Mouse (Mus musculus) liver, embryonic 15.5 days (tissue): ENCODE data around the gene Aste1. TPM values are rescaled to one million over a fixed set of nuclear protein-coding genes. Genes with fewer than 3 reads are reported as not detected.

Experiments used
- ATAC-seq: fragments of 200-750 bp; cut with Nextera tagmentation; 2 replicates; pipeline ENCODE4 v1.8.0; 2017; ENCODE audit warnings: moderate number of reproducible peaks, mild to moderate bottlenecking, moderate library complexity; ENCODE audit not compliant: insufficient read depth
- H3K27ac ChIP-seq: fragments of 300-500 bp; sonication (generic); replicated peaks from 2 replicates; pipeline ENCODE4 v1.5.1; 2015; ENCODE audit warnings: mild to moderate bottlenecking, inconsistent platforms
- H3K27me3 ChIP-seq: fragments of 300-500 bp; sonication (generic); 2 replicates; pipeline ENCODE4 v1.6.1; 2015; ENCODE audit warnings: mild to moderate bottlenecking, inconsistent platforms
- H3K36me3 ChIP-seq: fragments of 300-500 bp; sonication (generic); replicated peaks from 2 replicates; pipeline ENCODE4 v1.6.1; 2015; ENCODE audit warnings: moderate library complexity, mild to moderate bottlenecking, inconsistent platforms
- H3K4me1 ChIP-seq: fragments of 300-500 bp; sonication (generic); replicated peaks from 2 replicates; pipeline ENCODE4 v1.6.1; 2015; ENCODE audit warnings: inconsistent platforms
- H3K4me2 ChIP-seq: fragments of 300-500 bp; sonication (generic); 2 replicates; pipeline ENCODE4 v1.6.1; 2015; ENCODE audit warnings: moderate library complexity, mild to moderate bottlenecking, inconsistent platforms
- H3K4me3 ChIP-seq: fragments of 300-500 bp; sonication (generic); replicated peaks from 2 replicates; pipeline ENCODE4 v1.5.1; 2015; ENCODE audit warnings: mild to moderate bottlenecking, inconsistent platforms
- H3K9ac ChIP-seq: fragments of 300-500 bp; sonication (generic); 2 replicates; pipeline ENCODE4 v1.6.1; 2015; ENCODE audit warnings: moderate library complexity, mild to moderate bottlenecking, inconsistent platforms
- H3K9me3 ChIP-seq: fragments of 300-500 bp; sonication (generic); replicated peaks from 2 replicates; pipeline ENCODE4 v1.6.1; 2016; ENCODE audit warnings: inconsistent platforms
- WGBS: fragments of 180-500 bp; shearing (Covaris S2); methylation state at CpG from one replicate; pipeline ENCODE4 v1.1.7; 2015; ENCODE audit warnings: mixed read lengths; ENCODE audit not compliant: insufficient replicate concordance; 5-methylcytosine and 5-hydroxymethylcytosine counted together
- polyA plus RNA-seq: library from polyadenylated mRNA; unstranded; fragments of >200 nt; fragmentation: Nextera tagmentation; extraction: Ambion mirVana; gene quantifications from 2 replicates; pipeline ENCODE4 v1.2.1, GENCODE M21; 2015

Aste1 gene
- polyA plus RNA-seq, result 4.1 TPM in 2 replicates

- Histone ChIP-seq H3K36me3 (peaks cover 14% of the 10 kb centered on the region), H3K4me3 (peak within 1 kb of the TSS; percentile 78), H3K9me3 (no peaks in the 10 kb centered on the region), H3K27me3 (peaks cover 18% of the 10 kb centered on the region), H3K9ac (peak within 1 kb of the TSS; percentile 72), H3K4me1 (peaks cover 27% of the 10 kb centered on the region), H3K4me2 (peak within 1 kb of the TSS; percentile 80), H3K27ac (peak within 1 kb of the TSS; percentile 94)
- peak; percentile 98 for ATAC-seq
- under 1% methylated on average over 44 of the region's 44 CpGs for WGBS
Measured at GRCm38 (mm10) chr9:105395218-105395627, at the start of gene Aste1, which contains the start of gene Nek11. Aste1 (plus strand) TSS chr9:105395392. Nek11 (minus strand) TSS chr9:105395524.

GRCm38 (mm10) chr9:105348242-105349031 lies 46.8 kb upstream of the Aste1 start:
- H3K4me1 ChIP-seq, result no peaks in the 10 kb centered on the region
- WGBS, result 59% methylated on average over 10 of the region's 10 CpGs
- H3K36me3 ChIP-seq, result no peaks in the 10 kb centered on the region
- H3K27ac ChIP-seq, result no peak overlapping the region
- ATAC-seq, result no peak
- no peak overlapping the region for H3K9ac ChIP-seq
- no peaks in the 10 kb centered on the region for H3K27me3 ChIP-seq
- H3K9me3 ChIP-seq, result no peaks in the 10 kb centered on the region
- H3K4me3 ChIP-seq, result no peak overlapping the region
- no peak overlapping the region for H3K4me2 ChIP-seq

- no peak overlapping the region for H3K4me3 ChIP-seq
- H3K9ac ChIP-seq, result no peak overlapping the region
- no peak overlapping the region for H3K27ac ChIP-seq
- no peak for ATAC-seq
- H3K4me1 ChIP-seq, result no peaks in the 10 kb centered on the region
- WGBS, result 62% methylated on average over 5 of the region's 5 CpGs
- no peaks in the 10 kb centered on the region for H3K9me3 ChIP-seq
- no peaks in the 10 kb centered on the region for H3K27me3 ChIP-seq
- H3K36me3 ChIP-seq, result no peaks in the 10 kb centered on the region
- no peak overlapping the region for H3K4me2 ChIP-seq
Measured at GRCm38 (mm10) chr9:105349034-105349433, 46.2 kb upstream of the Aste1 start.

- Histone ChIP-seq H3K4me2 (no peak overlapping the region), H3K9me3 (no peaks in the 10 kb centered on the region), H3K27me3 (no peaks in the 10 kb centered on the region), H3K9ac (no peak overlapping the region), H3K36me3 (no peaks in the 10 kb centered on the region), H3K4me1 (no peaks in the 10 kb centered on the region), H3K27ac (no peak overlapping the region), H3K4me3 (no peak overlapping the region)
- 60% methylated on average over 2 of the region's 2 CpGs for WGBS
- ATAC-seq, result no peak
Measured at GRCm38 (mm10) chr9:105362181-105362580, 33.0 kb upstream of the Aste1 start.

- Histone ChIP-seq H3K36me3 (no peaks in the 10 kb centered on the region), H3K9ac (no peak overlapping the region), H3K4me3 (no peak overlapping the region), H3K27ac (no peak overlapping the region), H3K4me2 (no peak overlapping the region), H3K9me3 (no peaks in the 10 kb centered on the region), H3K4me1 (no peaks in the 10 kb centered on the region), H3K27me3 (no peaks in the 10 kb centered on the region)
- WGBS, result 55% methylated on average over 5 of the region's 5 CpGs
- ATAC-seq, result no peak
Measured at GRCm38 (mm10) chr9:105363520-105364231, 31.5 kb upstream of the Aste1 start.

- WGBS, result 75% methylated on average over 4 of the region's 4 CpGs
- no peak overlapping the region for H3K9ac ChIP-seq
- no peak overlapping the region for H3K4me3 ChIP-seq
- H3K27ac ChIP-seq, result no peak overlapping the region
- H3K9me3 ChIP-seq, result no peaks in the 10 kb centered on the region
- H3K4me2 ChIP-seq, result no peak overlapping the region
- no peak for ATAC-seq
- H3K36me3 ChIP-seq, result no peaks in the 10 kb centered on the region
- no peaks in the 10 kb centered on the region for H3K4me1 ChIP-seq
- no peaks in the 10 kb centered on the region for H3K27me3 ChIP-seq
Measured at GRCm38 (mm10) chr9:105366199-105366598, 29.0 kb upstream of the Aste1 start.

- Histone ChIP-seq H3K36me3 (no peaks in the 10 kb centered on the region), H3K9ac (no peak overlapping the region), H3K27ac (no peak overlapping the region), H3K9me3 (no peaks in the 10 kb centered on the region), H3K4me2 (no peak overlapping the region), H3K27me3 (no peaks in the 10 kb centered on the region), H3K4me3 (no peak overlapping the region), H3K4me1 (no peaks in the 10 kb centered on the region)
- ATAC-seq, result no peak
- WGBS, result 59% methylated on average over 3 of the region's 3 CpGs
Measured at GRCm38 (mm10) chr9:105368605-105369004, 26.6 kb upstream of the Aste1 start.

- Histone ChIP-seq H3K27me3 (no peaks in the 10 kb centered on the region), H3K4me1 (no peaks in the 10 kb centered on the region), H3K4me3 (no peak overlapping the region), H3K27ac (no peak overlapping the region), H3K9me3 (no peaks in the 10 kb centered on the region), H3K4me2 (no peak overlapping the region), H3K36me3 (no peaks in the 10 kb centered on the region), H3K9ac (no peak overlapping the region)
- 54% methylated on average over 5 of the region's 5 CpGs for WGBS
- ATAC-seq, result no peak
Measured at GRCm38 (mm10) chr9:105374361-105374760, 20.8 kb upstream of the Aste1 start.

GRCm38 (mm10) chr9:105376411-105376810 lies 18.8 kb upstream of the Aste1 start:
- Histone ChIP-seq H3K27me3 (no peaks in the 10 kb centered on the region), H3K4me1 (no peaks in the 10 kb centered on the region), H3K4me3 (no peak overlapping the region), H3K9me3 (no peaks in the 10 kb centered on the region), H3K4me2 (no peak overlapping the region), H3K9ac (no peak overlapping the region), H3K27ac (no peak overlapping the region), H3K36me3 (no peaks in the 10 kb centered on the region)
- ATAC-seq, result no peak
- WGBS, result 51% methylated on average over 7 of the region's 7 CpGs

- Histone ChIP-seq H3K9ac (no peak overlapping the region), H3K4me3 (no peak overlapping the region), H3K27me3 (no peaks in the 10 kb centered on the region), H3K27ac (no peak overlapping the region), H3K4me1 (no peaks in the 10 kb centered on the region), H3K9me3 (no peaks in the 10 kb centered on the region), H3K36me3 (no peaks in the 10 kb centered on the region), H3K4me2 (no peak overlapping the region)
- ATAC-seq, result no peak
- WGBS, result 54% methylated on average over 7 of the region's 7 CpGs
Measured at GRCm38 (mm10) chr9:105376954-105377530, 18.1 kb upstream of the Aste1 start.

GRCm38 (mm10) chr9:105377622-105378021 lies 17.6 kb upstream of the Aste1 start:
- Histone ChIP-seq H3K4me1 (no peaks in the 10 kb centered on the region), H3K9ac (no peak overlapping the region), H3K9me3 (no peaks in the 10 kb centered on the region), H3K36me3 (no peaks in the 10 kb centered on the region), H3K4me3 (no peak overlapping the region), H3K27ac (no peak overlapping the region), H3K4me2 (no peak overlapping the region), H3K27me3 (no peaks in the 10 kb centered on the region)
- 49% methylated on average over 3 of the region's 3 CpGs for WGBS
- ATAC-seq, result no peak
